Mouse (Mus musculus): ENCODE results near the gene Coq7.

- TF ChIP-seq CTCF (IDR thresholded peaks at IDR 0.05; ENCODE audit: borderline replicate concordance, control insufficient read depth, extremely low read depth, insufficient read depth, low read length, poor library complexity) (no peak), POLR2A (IDR thresholded peaks at IDR 0.05; ENCODE audit: control insufficient read depth, extremely low read depth, insufficient read depth, low read length, poor library complexity) (no peak)
Observed at GRCm38 (mm10) chr7:118482001-118482400, 51.2 kb downstream of the Coq7 start.
